Mouse (Mus musculus) liver, embryonic 13.5 days (tissue): ENCODE data around the gene Gfer. TPM values are rescaled to one million over a fixed set of nuclear protein-coding genes. Genes with fewer than 3 reads are reported as not detected.
A peak's percentile ranks its signal among the peaks of the same experiment; 100 is the strongest.
"Not testable (repeated sequence)": the region's sequence is repeated elsewhere in the genome, so short reads cannot be mapped to it uniquely, and the experiment has no call there.

Experiments
- ATAC-seq: fragments of 200-750 bp; cut with Nextera tagmentation; 2 replicates; pipeline ENCODE4 v1.8.0; 2017; ENCODE audit warnings: low read depth, mild to moderate bottlenecking, moderate number of reproducible peaks, moderate library complexity
- DNase-seq: peaks from one replicate; pipeline ENCODE4 v3.0.0; 2022
- H3K27ac ChIP-seq: fragments of 300-500 bp; sonication (generic); 2 replicates; pipeline ENCODE4 v1.5.1; 2015; ENCODE audit warnings: moderate library complexity, mild to moderate bottlenecking, inconsistent platforms
- H3K27me3 ChIP-seq: fragments of 300-500 bp; sonication (generic); 2 replicates; pipeline ENCODE4 v1.6.1; 2015; ENCODE audit warnings: mild to moderate bottlenecking, inconsistent platforms
- H3K36me3 ChIP-seq: fragments of 300-500 bp; sonication (generic); 2 replicates; pipeline ENCODE4 v1.6.1; 2015; ENCODE audit warnings: mild to moderate bottlenecking, inconsistent platforms
- H3K4me1 ChIP-seq: fragments of 300-500 bp; sonication (generic); replicated peaks from 2 replicates; pipeline ENCODE4 v1.6.1; 2015; ENCODE audit warnings: inconsistent platforms
- H3K4me2 ChIP-seq: fragments of 300-500 bp; sonication (generic); 2 replicates; pipeline ENCODE4 v1.6.1; 2015; ENCODE audit warnings: inconsistent platforms, mild to moderate bottlenecking, moderate library complexity
- H3K4me3 ChIP-seq: fragments of 300-500 bp; sonication (generic); replicated peaks from 2 replicates; pipeline ENCODE4 v1.5.1; 2015; ENCODE audit warnings: mild to moderate bottlenecking, inconsistent platforms
- H3K9ac ChIP-seq: fragments of 300-500 bp; sonication (generic); 2 replicates; pipeline ENCODE4 v1.6.1; 2015; ENCODE audit warnings: mild to moderate bottlenecking, inconsistent platforms
- H3K9me3 ChIP-seq: fragments of 300-500 bp; sonication (generic); replicated peaks from 2 replicates; pipeline ENCODE4 v1.6.1; 2016; ENCODE audit warnings: inconsistent platforms
- WGBS: fragments of 180-500 bp; shearing (Covaris S2); methylation state at CpG from one replicate; pipeline ENCODE4 v1.1.7; 2015; ENCODE audit not compliant: insufficient replicate concordance; 5-methylcytosine and 5-hydroxymethylcytosine counted together
- polyA plus RNA-seq: library from polyadenylated mRNA; unstranded; fragments of >200 nt; fragmentation: Nextera tagmentation; extraction: Ambion mirVana; gene quantifications from 2 replicates; pipeline ENCODE4 v1.2.1, GENCODE M21; 2015

The Gfer gene
- polyA plus RNA-seq, 1 experiment from 2014 or later, result 41.3 TPM

DNA sequence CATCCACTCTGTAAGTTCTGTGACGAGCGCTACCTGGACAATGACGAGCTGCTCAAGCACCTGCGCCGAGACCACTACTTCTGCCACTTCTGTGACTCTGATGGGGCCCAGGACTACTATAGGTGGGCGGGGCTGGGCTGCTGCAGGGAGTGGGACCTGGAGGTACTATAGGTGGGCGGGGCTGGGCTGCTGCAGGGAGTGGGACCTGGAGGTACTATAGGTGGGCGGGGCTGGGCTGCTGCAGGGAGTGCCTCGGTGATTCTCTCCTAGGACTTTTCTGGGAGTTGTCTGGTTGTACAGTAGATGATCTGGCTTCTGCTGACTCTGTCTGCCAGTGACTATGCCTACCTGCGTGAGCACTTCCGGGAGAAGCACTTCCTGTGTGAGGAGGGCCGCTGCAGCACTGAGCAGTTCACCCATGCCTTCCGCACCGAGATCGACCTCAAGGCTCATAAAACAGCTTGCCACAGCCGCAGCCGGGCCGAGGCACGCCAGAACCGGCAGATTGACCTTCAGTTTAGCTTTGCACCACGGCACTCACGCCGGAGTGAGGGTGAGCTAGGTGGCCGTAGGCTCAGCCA is 18.4 kb downstream of the Gfer start:
- Histone ChIP-seq H3K9me3 (no peaks in the 10 kb centered on the region), H3K4me3 (no peak overlapping the region), H3K9ac (no peak overlapping the region), H3K4me1 (peaks cover 45% of the 10 kb centered on the region), H3K4me2 (no peak overlapping the region), H3K36me3 (peaks cover 65% of the 10 kb centered on the region), H3K27me3 (no peaks in the 10 kb centered on the region), H3K27ac (no peak overlapping the region)
- peak; percentile 44; the same call in 1 of the 2 replicates for ATAC-seq
- DNase-seq, result no peak
- 77% methylated on average over 24 of the region's 24 CpGs for WGBS

DNA sequence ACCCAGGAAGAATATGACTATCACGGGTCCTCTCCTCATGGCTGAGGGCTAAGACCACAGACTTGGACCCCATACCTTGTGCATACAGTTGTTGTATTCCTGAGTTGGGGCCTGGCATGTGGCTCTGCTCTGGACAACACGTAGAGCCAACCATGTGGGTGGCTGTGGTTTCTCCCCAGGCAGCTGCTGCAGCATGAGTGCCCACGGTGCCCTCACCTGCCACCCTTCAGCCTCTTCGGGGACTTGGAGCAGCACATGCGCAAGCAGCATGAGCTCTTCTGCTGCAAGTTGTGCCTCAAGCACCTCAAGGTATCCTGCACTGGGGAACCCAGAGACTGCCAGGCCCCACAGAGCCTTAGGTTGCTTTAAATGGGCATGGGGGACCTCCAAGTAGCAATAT is 19.1 kb downstream of the Gfer start:
- Histone ChIP-seq H3K4me3 (no peak overlapping the region), H3K36me3 (peaks cover 58% of the 10 kb centered on the region), H3K9ac (no peak overlapping the region), H3K4me1 (peaks cover 52% of the 10 kb centered on the region), H3K27me3 (no peaks in the 10 kb centered on the region), H3K4me2 (no peak overlapping the region), H3K9me3 (no peaks in the 10 kb centered on the region), H3K27ac (no peak overlapping the region)
- ATAC-seq (no peak), DNase-seq (no peak)
- whole genome bisulfite sequencing, result 88% methylated on average over 5 of the region's 5 CpGs

DNA sequence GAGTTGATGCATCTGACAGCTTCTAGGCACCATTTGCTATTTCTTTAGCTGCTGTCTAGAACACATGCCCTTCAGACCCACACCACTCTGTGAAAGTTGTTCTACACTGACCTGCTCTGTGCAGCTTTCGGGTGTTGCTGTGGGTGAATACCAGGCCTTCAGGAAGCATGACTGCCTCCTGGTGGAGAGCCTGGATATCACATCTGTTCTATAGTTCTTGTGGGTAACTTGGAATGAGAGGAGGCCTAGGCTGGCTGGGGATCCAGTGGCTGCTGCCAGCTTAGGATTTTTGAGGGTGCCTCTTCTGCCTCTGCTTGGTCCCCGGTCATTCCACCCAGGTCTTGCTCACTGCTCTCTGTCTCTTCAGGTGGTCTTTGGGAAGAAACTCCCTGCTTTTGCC is 19.8 kb downstream of the Gfer start:
- Histone ChIP-seq H3K4me1 (peaks cover 59% of the 10 kb centered on the region), H3K9ac (0 out of 2 replicates have a peak overlapping the region, but pooled peaks have one; percentile 14), H3K36me3 (peaks cover 51% of the 10 kb centered on the region), H3K4me3 (no peak overlapping the region), H3K27me3 (no peaks in the 10 kb centered on the region), H3K27ac (0 out of 2 replicates have a peak overlapping the region, but pooled peaks have one; percentile 1), H3K4me2 (no peak overlapping the region), H3K9me3 (no peaks in the 10 kb centered on the region)
- ATAC-seq, result no peak
- 63% methylated on average over 2 of the region's 2 CpGs for WGBS
- peak; percentile 58 for DNase-seq

DNA sequence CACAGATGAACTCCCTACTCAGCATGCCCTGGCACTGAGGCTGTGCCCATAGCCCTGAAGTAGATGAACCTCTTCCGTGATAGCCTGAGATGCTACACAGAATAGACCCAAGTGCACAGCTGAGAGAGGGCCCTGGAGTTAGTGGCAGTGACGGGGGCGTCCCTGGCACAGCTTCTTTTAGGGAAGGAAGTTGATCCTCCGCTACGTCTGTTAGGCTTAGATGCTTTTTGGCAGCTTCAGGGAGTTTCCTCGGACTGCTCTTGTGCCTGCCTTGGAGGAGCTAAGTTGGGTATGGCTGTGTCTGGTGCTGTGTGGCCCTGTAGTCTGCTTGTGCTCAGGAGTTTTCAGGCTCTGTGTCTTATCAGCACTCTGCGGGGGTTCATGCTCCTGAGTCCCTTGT is 21.7 kb downstream of the Gfer start:
- Histone ChIP-seq H3K9ac (peak overlapping the region; percentile 35; the same call in 1 of the 2 replicates), H3K4me2 (no peak overlapping the region), H3K9me3 (no peaks in the 10 kb centered on the region), H3K36me3 (peaks cover 32% of the 10 kb centered on the region), H3K4me1 (peaks cover 73% of the 10 kb centered on the region), H3K4me3 (no peak overlapping the region), H3K27me3 (no peaks in the 10 kb centered on the region), H3K27ac (no peak overlapping the region; the same call in 1 of the 2 replicates)
- DNase-seq, result no peak
- ATAC-seq, result no peak
- 61% methylated on average over 7 of the region's 7 CpGs for WGBS

DNA sequence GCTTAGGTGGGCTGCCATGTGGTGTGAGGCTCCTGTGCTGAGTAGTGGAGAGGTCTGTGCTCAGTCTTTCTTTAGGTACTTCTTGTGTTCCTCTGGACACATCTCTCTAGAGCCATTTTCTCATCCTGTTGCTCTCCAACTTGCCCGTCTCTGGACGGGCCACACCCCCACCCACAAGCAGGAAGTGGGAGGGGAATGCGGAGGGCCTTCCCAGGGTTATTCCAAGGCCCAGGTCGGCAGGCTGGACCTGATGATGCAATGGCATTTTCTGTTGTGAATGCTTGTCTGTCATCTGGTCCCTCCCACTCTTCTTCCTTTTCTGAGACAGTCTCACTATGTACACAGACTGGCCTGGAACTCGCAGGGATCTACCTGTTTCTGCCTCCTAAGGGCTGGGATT is 23.8 kb downstream of the Gfer start:
- Histone ChIP-seq H3K27me3 (no peaks in the 10 kb centered on the region), H3K4me1 (peaks cover 79% of the 10 kb centered on the region), H3K4me3 (peak overlapping the region; percentile 91), H3K4me2 (peak overlapping the region; percentile 85), H3K9me3 (no peaks in the 10 kb centered on the region), H3K9ac (peak overlapping the region; percentile 10; the same call in 1 of the 2 replicates), H3K36me3 (peaks cover 10% of the 10 kb centered on the region), H3K27ac (peak overlapping the region; percentile 51)
- DNase-seq (no peak), ATAC-seq (peak; percentile 3; the same call in 1 of the 2 replicates)
- WGBS, result 15% methylated on average over 5 of the region's 5 CpGs

DNA sequence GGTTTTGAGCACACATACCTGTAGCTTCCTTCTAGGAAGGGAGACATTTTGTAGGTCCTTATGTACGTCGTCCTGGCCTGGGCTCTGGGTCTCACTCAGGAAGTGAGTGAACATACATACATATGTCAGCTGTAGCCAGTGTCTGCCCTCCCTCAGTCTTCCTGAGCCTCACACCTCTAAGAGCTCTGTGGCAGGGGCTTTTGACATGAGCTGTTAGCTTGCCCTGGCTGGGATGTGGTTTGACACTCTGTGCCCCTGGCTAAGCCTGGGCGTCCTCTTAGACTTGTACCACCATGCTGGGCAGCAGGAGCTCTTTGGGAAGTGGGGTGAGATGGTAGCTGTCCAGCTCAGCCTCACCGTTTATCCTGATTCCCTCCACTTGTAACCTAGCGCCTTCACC is 24.6 kb downstream of the Gfer start:
- peaks cover 3% of the 10 kb centered on the region; the same call in 1 of the 2 replicates for H3K36me3 ChIP-seq
- no peaks in the 10 kb centered on the region for H3K27me3 ChIP-seq
- WGBS, result 47% methylated on average over 5 of the region's 5 CpGs
- peak overlapping the region; percentile 85 for H3K4me2 ChIP-seq
- DNase-seq (no peak), ATAC-seq (no peak)
- peaks cover 73% of the 10 kb centered on the region for H3K4me1 ChIP-seq
- peak overlapping the region; percentile 91 for H3K4me3 ChIP-seq
- no peaks in the 10 kb centered on the region for H3K9me3 ChIP-seq
- H3K9ac ChIP-seq, result peak overlapping the region; percentile 95
- peak overlapping the region; percentile 58 for H3K27ac ChIP-seq

DNA sequence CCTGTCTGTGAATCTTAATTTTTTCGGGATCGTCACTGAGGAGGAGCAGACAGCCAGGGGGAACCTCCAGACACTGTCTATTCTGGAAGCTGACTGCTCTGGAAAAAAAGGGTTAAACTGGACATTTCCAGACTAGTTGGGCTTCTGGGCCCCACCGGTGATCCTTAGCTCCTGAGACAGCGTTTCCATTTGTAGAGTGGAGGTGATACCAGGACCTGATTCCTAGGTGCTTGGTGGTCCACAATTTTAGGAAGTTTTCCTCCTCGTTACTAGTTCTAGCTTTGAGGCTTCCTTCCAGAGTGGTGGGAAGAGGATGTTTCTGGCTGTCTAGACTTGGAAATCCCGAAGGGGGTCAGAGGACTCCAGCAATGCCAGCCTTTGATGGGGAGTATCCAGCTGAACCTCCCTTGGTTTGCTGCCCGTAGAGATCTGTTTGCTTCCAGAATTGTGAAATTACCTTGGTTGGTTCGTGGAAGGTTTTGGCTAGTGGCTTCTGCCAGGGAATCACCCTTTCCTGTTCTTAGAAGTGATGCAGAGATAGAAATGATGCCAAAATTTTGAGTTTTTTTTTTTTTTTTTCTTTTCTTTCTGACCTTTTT is 25.6 kb downstream of the Gfer start:
- 5% methylated on average over 8 of the region's 8 CpGs for WGBS

DNA sequence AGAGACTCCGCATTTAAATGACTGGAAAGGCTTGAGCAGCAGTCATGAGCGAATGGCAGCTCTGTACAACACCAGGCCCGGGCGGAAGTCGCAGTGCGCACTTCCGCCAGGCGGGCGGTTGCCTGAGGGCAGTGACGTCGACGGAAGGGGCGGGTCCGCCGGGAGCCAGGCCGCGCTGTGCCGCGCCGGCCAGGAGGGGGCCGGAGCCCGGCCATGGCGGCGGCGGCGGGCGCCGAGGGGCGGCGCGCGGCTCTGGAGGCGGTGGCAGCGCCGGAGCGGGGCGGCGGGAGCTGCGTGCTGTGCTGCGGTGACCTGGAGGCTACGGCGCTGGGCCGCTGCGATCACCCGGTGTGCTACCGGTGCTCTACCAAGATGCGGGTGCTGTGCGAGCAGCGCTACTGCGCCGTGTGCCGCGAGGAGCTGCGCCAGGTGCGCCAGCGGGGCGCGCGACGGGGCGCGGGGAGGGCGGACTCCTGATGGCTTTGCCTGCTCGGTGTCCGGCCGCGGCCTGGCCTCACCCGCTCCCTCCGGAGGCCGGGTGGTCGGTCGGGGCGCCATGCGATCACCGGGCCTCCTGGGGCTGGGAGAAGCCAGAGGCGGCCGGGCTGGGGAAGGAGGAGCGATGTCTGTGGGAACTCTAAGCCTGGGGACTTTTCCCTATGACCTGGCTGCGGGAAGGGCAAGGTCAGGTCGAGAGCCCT is 26.3 kb downstream of the Gfer start, which contains the start of gene Zfp598:
Zfp598 (plus strand) TSS at position 143 of the 701 bp plus-strand sequence.
- WGBS, result under 1% methylated on average over 80 of the region's 80 CpGs
- Histone ChIP-seq H3K9me3 (no peaks in the 10 kb centered on the region), H3K27ac (peak within 1 kb of the TSS; percentile 90), H3K4me1 (peaks cover 61% of the 10 kb centered on the region), H3K36me3 (peaks cover 3% of the 10 kb centered on the region; the same call in 1 of the 2 replicates), H3K9ac (peak within 1 kb of the TSS; percentile 95), H3K27me3 (no peaks in the 10 kb centered on the region), H3K4me3 (peak within 1 kb of the TSS; percentile 91), H3K4me2 (peak within 1 kb of the TSS; percentile 85)
- ATAC-seq, result peak; percentile 97
- DNase-seq, result peak; percentile 91

More for the DNA sequence above, 25.6 kb downstream of the Gfer start:
- Histone ChIP-seq H3K4me1 (peaks cover 65% of the 10 kb centered on the region), H3K9me3 (no peaks in the 10 kb centered on the region), H3K36me3 (peaks cover 3% of the 10 kb centered on the region; the same call in 1 of the 2 replicates), H3K27me3 (no peaks in the 10 kb centered on the region), H3K4me2 (peak overlapping the region; percentile 85), H3K27ac (peak overlapping the region; percentile 90), H3K4me3 (peak overlapping the region; percentile 91), H3K9ac (peak overlapping the region; percentile 95)
- DNase-seq (no peak), ATAC-seq (no peak)

DNA sequence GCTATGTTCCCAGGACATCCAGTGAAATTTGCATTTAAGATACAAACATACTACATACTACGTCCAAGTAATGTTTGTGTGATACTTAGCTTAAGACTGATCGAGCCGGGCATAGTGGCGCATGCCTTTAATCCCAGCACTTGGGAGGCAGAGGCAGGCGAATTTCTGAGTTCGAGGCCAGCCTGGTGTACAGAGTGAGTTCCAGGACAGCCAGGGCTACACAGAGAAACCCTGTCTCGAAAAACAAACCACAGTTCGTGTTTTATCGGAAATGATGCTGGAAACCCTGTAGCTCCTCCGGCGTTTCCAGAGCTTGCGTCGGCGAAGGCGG is 26.8 kb downstream of the Gfer start:
- not testable (repeated sequence) for DNase-seq, H3K36me3 ChIP-seq, H3K9me3 ChIP-seq, H3K27me3 ChIP-seq
- WGBS, result 5% methylated on average over 15 of the region's 15 CpGs
- H3K4me3 ChIP-seq, result peak overlapping the region; percentile 91
- peak overlapping the region; percentile 95 for H3K9ac ChIP-seq
- H3K27ac ChIP-seq, result peak overlapping the region; percentile 90
- peak overlapping the region; percentile 85 for H3K4me2 ChIP-seq
- ATAC-seq, result peak; percentile 4; the same call in 1 of the 2 replicates
- H3K4me1 ChIP-seq, result peaks cover 56% of the 10 kb centered on the region

DNA sequence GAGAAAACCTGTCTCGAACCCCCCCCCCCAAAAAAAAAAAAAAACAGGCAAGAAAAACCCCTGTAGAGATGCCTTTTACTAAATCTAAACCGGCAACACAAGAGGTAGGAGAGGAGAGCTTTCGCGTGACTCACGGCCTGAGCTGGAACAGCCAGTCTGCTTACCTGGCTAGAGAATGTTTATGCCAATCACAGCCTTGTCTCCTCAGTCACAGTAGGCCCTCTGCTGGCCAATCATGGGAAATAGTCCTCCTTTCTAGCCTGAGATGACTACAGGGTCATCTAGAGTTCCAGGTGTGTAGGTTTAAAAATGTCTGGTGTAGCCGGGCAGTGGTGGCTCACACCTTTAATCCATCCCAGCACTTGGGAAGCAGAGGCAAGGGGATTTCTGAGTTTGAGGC is 28.5 kb downstream of the Gfer start:
- H3K9me3 ChIP-seq, result no peaks in the 10 kb centered on the region
- DNase-seq, result peak; percentile 55
- WGBS, result 22% methylated on average over 6 of the region's 6 CpGs
- no peak overlapping the region for H3K27ac ChIP-seq
- ATAC-seq, result no peak
- H3K27me3 ChIP-seq, result peaks cover 6% of the 10 kb centered on the region
- H3K4me1 ChIP-seq, result peaks cover 40% of the 10 kb centered on the region
- H3K9ac ChIP-seq, result no peak overlapping the region
- H3K36me3 ChIP-seq, result no peaks in the 10 kb centered on the region
- no peak overlapping the region for H3K4me3 ChIP-seq
- H3K4me2 ChIP-seq, result no peak overlapping the region

DNA sequence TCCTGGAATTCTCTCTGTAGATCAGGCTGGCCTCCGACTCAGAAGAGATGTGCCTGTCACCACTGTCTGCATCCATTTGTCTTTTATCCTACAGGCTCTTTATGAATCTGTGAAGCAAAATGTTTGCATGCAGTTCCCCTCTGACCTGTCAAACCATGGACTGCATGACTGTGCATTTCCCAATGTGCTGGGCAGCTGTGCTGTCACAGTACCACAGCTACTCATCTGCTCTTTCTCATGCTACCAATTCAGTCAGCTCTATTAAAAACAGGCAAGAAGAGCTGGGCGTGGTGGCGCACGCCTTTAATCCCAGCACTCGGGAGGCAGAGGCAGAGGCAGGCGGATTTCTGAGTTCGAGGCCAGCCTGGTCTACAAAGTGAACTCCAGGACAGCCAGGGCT is 28.9 kb downstream of the Gfer start:
- DNase-seq, H3K4me3 ChIP-seq, H3K36me3 ChIP-seq, ATAC-seq, H3K27ac ChIP-seq, H3K27me3 ChIP-seq, H3K9ac ChIP-seq, H3K4me2 ChIP-seq, H3K9me3 ChIP-seq: not testable (repeated sequence)
- H3K4me1 ChIP-seq, result peaks cover 36% of the 10 kb centered on the region
- WGBS, result 52% methylated on average over 7 of the region's 7 CpGs
